Mouse (Mus musculus): ENCODE data around the gene Notch1.

- TF ChIP-seq EP300 (IDR thresholded peaks at IDR 0.05; ENCODE audit: low read depth) (no peak), CTCF (IDR thresholded peaks at IDR 0.05; ENCODE audit: low read depth) (no peak)
These were observed 57.0 kb downstream of the Notch1 start for GRCm38 (mm10) chr2:26459478-26459877.

Measured in liver, embryonic 14.5 days (tissue).